Mouse (Mus musculus): Measurements from ENCODE around the gene Fibcd1. TPM values are rescaled to one million over a fixed set of nuclear protein-coding genes. Genes with fewer than 3 reads are reported as not detected.

Fibcd1 gene
- polyA plus RNA-seq, 1 experiment, result 0.81 TPM

DNA sequence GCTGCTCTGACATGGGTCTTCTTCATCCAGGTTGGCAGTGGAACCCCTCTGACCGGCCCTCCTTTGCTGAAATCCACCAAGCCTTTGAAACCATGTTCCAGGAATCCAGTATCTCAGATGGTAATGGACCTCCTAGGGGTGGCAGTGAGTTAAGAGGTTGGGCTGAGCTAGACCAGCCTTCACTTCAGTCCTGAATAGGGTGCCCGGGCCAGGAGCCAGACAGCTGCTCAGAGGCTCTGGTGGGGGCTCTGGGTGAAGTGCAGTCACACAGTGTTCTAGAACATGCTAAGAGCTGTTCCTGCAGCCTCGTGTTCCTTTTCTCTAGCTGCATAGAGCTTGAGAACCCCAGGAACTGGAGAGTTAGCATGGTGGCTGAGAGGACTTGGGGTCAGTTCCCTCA lies 48.9 kb downstream of the Fibcd1 start:
- H3K4me3 ChIP-seq (ENCODE audit: control insufficient read depth, insufficient read depth, low read length), result no peak overlapping the region
- H3K27ac ChIP-seq (ENCODE audit: control insufficient read depth, insufficient read depth, low read length), result no peak overlapping the region
- peaks cover 78% of the 10 kb centered on the region for H3K36me3 ChIP-seq (ENCODE audit: control insufficient read depth, insufficient read depth, low read length)
- TF ChIP-seq CTCF (IDR thresholded peaks at IDR 0.05; ENCODE audit: borderline replicate concordance, control insufficient read depth, extremely low read depth, insufficient read depth, low read length, poor library complexity) (no peak), POLR2A (IDR thresholded peaks at IDR 0.05; ENCODE audit: control insufficient read depth, extremely low read depth, insufficient read depth, low read length, poor library complexity) (no peak)
- no peaks in the 10 kb centered on the region for H3K4me1 ChIP-seq (replicated peaks; ENCODE audit: control insufficient read depth, insufficient read depth, low read length)
- no peak for DNase-seq
- H3K27me3 ChIP-seq (ENCODE audit: control insufficient read depth, insufficient read depth, low read length), result no peaks in the 10 kb centered on the region
- WGBS, result 95% methylated on average over 3 of the region's 3 CpGs

- Histone ChIP-seq H3K4me1 (replicated peaks; ENCODE audit: control insufficient read depth, insufficient read depth, low read length) (no peaks in the 10 kb centered on the region), H3K36me3 (ENCODE audit: control insufficient read depth, insufficient read depth, low read length) (peaks cover 65% of the 10 kb centered on the region), H3K4me3 (ENCODE audit: control insufficient read depth, insufficient read depth, low read length) (no peak overlapping the region), H3K27ac (ENCODE audit: control insufficient read depth, insufficient read depth, low read length) (no peak overlapping the region), H3K27me3 (ENCODE audit: control insufficient read depth, insufficient read depth, low read length) (no peaks in the 10 kb centered on the region)
- no peak for TF ChIP-seq CTCF (IDR thresholded peaks at IDR 0.05; ENCODE audit: borderline replicate concordance, control insufficient read depth, extremely low read depth, insufficient read depth, low read length, poor library complexity)
- no peak for TF ChIP-seq POLR2A (IDR thresholded peaks at IDR 0.05; ENCODE audit: control insufficient read depth, extremely low read depth, insufficient read depth, low read length, poor library complexity)
- 90% methylated on average over 6 of the region's 6 CpGs for WGBS
- no peak for DNase-seq
Observed at GRCm38 (mm10) chr2:31792611-31793010, 53.2 kb downstream of the Fibcd1 start.

DNA sequence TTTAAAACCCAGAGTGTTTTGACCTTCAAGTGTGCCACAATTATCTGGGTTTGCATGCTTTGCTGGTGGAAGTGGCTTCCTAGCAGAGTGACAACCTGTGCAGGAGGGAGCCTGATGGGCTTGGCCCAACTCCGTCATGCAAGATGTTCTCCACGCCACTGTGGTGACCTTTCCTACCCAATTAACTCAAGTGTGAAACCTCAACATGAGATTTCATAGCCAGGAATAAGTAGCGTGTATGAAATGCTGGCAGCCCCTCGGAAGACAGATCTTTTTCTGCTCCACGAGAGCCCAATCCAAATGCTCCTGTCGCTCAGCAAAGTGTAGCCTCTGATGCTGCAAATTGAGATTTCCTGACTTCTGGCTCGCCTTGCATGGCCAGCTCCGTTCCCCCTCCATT lies 54.5 kb downstream of the Fibcd1 start:
- H3K4me3 ChIP-seq (ENCODE audit: control insufficient read depth, insufficient read depth, low read length), result no peak overlapping the region
- 96% methylated on average over 8 of the region's 8 CpGs for WGBS
- H3K4me1 ChIP-seq (replicated peaks; ENCODE audit: control insufficient read depth, insufficient read depth, low read length), result no peaks in the 10 kb centered on the region
- TF ChIP-seq POLR2A (IDR thresholded peaks at IDR 0.05; ENCODE audit: control insufficient read depth, extremely low read depth, insufficient read depth, low read length, poor library complexity), result no peak
- no peak for TF ChIP-seq CTCF (IDR thresholded peaks at IDR 0.05; ENCODE audit: borderline replicate concordance, control insufficient read depth, extremely low read depth, insufficient read depth, low read length, poor library complexity)
- H3K36me3 ChIP-seq (ENCODE audit: control insufficient read depth, insufficient read depth, low read length), result peaks cover 51% of the 10 kb centered on the region
- H3K27me3 ChIP-seq (ENCODE audit: control insufficient read depth, insufficient read depth, low read length), result no peaks in the 10 kb centered on the region
- H3K27ac ChIP-seq (ENCODE audit: control insufficient read depth, insufficient read depth, low read length), result no peak overlapping the region
- no peak for DNase-seq

DNA sequence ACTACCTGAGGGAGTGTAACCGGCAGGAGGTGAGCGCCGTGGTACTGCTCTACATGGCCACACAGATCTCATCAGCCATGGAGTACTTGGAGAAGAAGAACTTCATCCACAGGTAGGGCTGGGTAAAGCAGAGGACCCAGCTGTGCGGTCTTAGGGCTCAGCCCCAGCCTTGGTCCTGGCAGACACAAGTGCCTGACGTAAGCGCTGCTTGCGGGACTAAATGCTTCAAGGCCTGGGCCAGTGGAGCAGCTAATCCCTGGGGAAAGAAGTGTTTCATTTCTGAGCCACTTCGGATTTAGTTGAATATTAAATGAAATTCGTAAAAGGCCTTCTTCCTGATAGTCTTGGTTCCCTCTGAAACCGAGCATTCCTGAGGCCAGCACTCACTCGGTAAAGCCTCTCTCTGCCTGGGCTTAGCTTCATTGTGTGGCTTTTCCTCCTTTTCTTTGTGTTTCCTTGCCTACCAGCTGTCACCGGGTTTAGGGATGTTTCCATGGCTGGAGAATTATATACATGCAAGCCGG lies 55.0 kb downstream of the Fibcd1 start:
- Histone ChIP-seq H3K4me1 (replicated peaks; ENCODE audit: control insufficient read depth, insufficient read depth, low read length) (no peaks in the 10 kb centered on the region), H3K27ac (ENCODE audit: control insufficient read depth, insufficient read depth, low read length) (no peak overlapping the region), H3K36me3 (ENCODE audit: control insufficient read depth, insufficient read depth, low read length) (peaks cover 50% of the 10 kb centered on the region), H3K27me3 (ENCODE audit: control insufficient read depth, insufficient read depth, low read length) (no peaks in the 10 kb centered on the region), H3K4me3 (ENCODE audit: control insufficient read depth, insufficient read depth, low read length) (no peak overlapping the region)
- no peak for DNase-seq
- WGBS, result 95% methylated on average over 13 of the region's 13 CpGs
- no peak for TF ChIP-seq CTCF (IDR thresholded peaks at IDR 0.05; ENCODE audit: borderline replicate concordance, control insufficient read depth, extremely low read depth, insufficient read depth, low read length, poor library complexity)
- TF ChIP-seq POLR2A (IDR thresholded peaks at IDR 0.05; ENCODE audit: control insufficient read depth, extremely low read depth, insufficient read depth, low read length, poor library complexity), result no peak

DNA sequence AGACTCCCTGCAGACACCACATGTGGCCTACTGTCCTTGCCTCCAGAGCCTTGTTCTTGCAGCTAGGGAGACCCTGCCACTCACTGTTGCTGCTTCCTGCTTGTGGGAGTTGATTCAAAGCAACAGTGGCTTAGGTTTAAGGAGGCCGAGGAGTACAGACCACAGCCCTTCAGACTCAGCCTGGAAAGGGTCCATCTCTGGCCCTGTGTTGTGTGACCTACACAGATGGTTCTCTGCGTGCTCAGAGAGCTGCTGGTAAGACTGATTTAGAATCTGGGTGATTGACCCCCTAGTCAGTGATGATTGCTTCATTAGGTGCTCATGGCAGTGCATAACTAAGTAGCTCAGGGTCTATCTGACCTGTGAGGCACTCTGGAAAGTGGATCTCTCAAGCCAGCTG lies 56.6 kb downstream of the Fibcd1 start:
- 93% methylated on average over 2 of the region's 2 CpGs for WGBS
- Histone ChIP-seq H3K27ac (ENCODE audit: control insufficient read depth, insufficient read depth, low read length) (no peak overlapping the region), H3K36me3 (ENCODE audit: control insufficient read depth, insufficient read depth, low read length) (peaks cover 42% of the 10 kb centered on the region), H3K4me3 (ENCODE audit: control insufficient read depth, insufficient read depth, low read length) (no peak overlapping the region), H3K4me1 (replicated peaks; ENCODE audit: control insufficient read depth, insufficient read depth, low read length) (no peaks in the 10 kb centered on the region), H3K27me3 (ENCODE audit: control insufficient read depth, insufficient read depth, low read length) (no peaks in the 10 kb centered on the region)
- DNase-seq, result no peak
- TF ChIP-seq CTCF (IDR thresholded peaks at IDR 0.05; ENCODE audit: borderline replicate concordance, control insufficient read depth, extremely low read depth, insufficient read depth, low read length, poor library complexity), result no peak
- TF ChIP-seq POLR2A (IDR thresholded peaks at IDR 0.05; ENCODE audit: control insufficient read depth, extremely low read depth, insufficient read depth, low read length, poor library complexity), result no peak

- TF ChIP-seq CTCF (IDR thresholded peaks at IDR 0.05; ENCODE audit: borderline replicate concordance, control insufficient read depth, extremely low read depth, insufficient read depth, low read length, poor library complexity) (no peak), POLR2A (IDR thresholded peaks at IDR 0.05; ENCODE audit: control insufficient read depth, extremely low read depth, insufficient read depth, low read length, poor library complexity) (no peak)
- H3K27me3 ChIP-seq (ENCODE audit: control insufficient read depth, insufficient read depth, low read length), result no peaks in the 10 kb centered on the region
- 87% methylated on average over 3 of the region's 3 CpGs for WGBS
- no peak for DNase-seq
- no peak overlapping the region for H3K27ac ChIP-seq (ENCODE audit: control insufficient read depth, insufficient read depth, low read length)
- peaks cover 42% of the 10 kb centered on the region for H3K36me3 ChIP-seq (ENCODE audit: control insufficient read depth, insufficient read depth, low read length)
- no peaks in the 10 kb centered on the region for H3K4me1 ChIP-seq (replicated peaks; ENCODE audit: control insufficient read depth, insufficient read depth, low read length)
- no peak overlapping the region for H3K4me3 ChIP-seq (ENCODE audit: control insufficient read depth, insufficient read depth, low read length)
Observed at GRCm38 (mm10) chr2:31788227-31788626, 57.6 kb downstream of the Fibcd1 start.

DNA sequence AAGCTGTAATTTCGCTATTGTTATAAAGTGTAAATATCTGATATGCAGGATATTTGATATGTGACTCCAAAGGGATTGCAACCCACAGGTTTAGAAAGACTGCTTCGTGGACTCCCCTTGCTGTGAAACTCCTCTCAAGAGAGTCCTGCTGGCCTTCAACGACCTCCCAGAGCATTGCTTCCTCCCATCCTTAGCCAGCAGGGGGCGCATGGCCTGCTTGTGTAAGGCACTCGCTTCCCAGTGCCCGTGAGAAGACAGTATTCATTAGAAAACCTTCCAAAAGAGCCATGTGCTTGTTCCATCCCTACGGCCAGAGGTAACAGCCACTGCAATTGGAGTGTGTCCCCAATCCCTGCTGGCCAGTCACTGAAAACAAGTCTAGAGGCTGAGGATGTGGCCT lies 58.8 kb downstream of the Fibcd1 start:
- no peak overlapping the region for H3K4me3 ChIP-seq (ENCODE audit: control insufficient read depth, insufficient read depth, low read length)
- H3K36me3 ChIP-seq (ENCODE audit: control insufficient read depth, insufficient read depth, low read length), result peaks cover 36% of the 10 kb centered on the region
- TF ChIP-seq CTCF (IDR thresholded peaks at IDR 0.05; ENCODE audit: borderline replicate concordance, control insufficient read depth, extremely low read depth, insufficient read depth, low read length, poor library complexity) (peak; percentile 96), POLR2A (IDR thresholded peaks at IDR 0.05; ENCODE audit: control insufficient read depth, extremely low read depth, insufficient read depth, low read length, poor library complexity) (no peak)
- whole genome bisulfite sequencing, result 37% methylated on average over 7 of the region's 7 CpGs
- peak; percentile 77 for DNase-seq
- no peaks in the 10 kb centered on the region for H3K27me3 ChIP-seq (ENCODE audit: control insufficient read depth, insufficient read depth, low read length)
- no peaks in the 10 kb centered on the region for H3K4me1 ChIP-seq (replicated peaks; ENCODE audit: control insufficient read depth, insufficient read depth, low read length)
- H3K27ac ChIP-seq (ENCODE audit: control insufficient read depth, insufficient read depth, low read length), result no peak overlapping the region
